ENCODE assay signal across 30 mouse cellular contexts in the genomic region with DNA sequence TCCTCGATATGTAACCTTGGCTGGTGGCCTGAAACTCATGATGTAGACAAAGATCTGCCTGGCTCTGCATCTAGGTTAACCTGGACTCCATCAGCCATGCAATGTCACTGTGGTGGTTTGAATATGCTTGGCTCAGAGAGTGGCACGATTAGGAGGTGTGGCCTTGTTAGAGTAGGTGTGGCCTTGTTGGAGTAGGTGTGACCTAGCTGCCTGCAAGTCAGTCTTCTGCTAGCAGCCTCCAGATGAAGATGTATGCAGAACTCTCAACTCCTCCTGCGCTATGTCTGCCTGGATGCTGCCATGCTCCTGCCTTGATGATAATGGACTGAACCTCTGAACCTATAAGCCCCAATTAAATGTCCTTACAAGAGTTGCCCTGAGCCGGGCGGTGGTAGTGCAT. TPM values are rescaled to one million over a fixed set of nuclear protein-coding genes. Genes with fewer than 3 reads are reported as not detected.
DNase-seq lines count a peak whose midpoint lies in the region; ATAC-seq and TF ChIP-seq lines count a peak whose summit lies in the region.
"Had no signal": no experiment of that assay in that cellular context is flagged by ENCODE, and none has a peak within 500 bp of the region (broad histone marks: within the 10 kb centered on the region; RNA-seq: fewer than 3 reads in every experiment).

No protein-coding gene starts in this region.

- no peaks in the 10 kb centered on the region for H3K27me3 ChIP-seq in liver, adult 2 months (ENCODE audit: control insufficient read depth, insufficient read depth, low read length)
- H3K27me3 ChIP-seq in liver, embryonic 12.5 days (replicated peaks): 0 out of 2 replicates have a peak, but pooled peaks cover 21% of the 10 kb centered on the region
- H3K27me3 ChIP-seq in CH12.LX (replicated peaks): peaks cover 14% of the 10 kb centered on the region
- H3K27me3 ChIP-seq in lung, postnatal 0 days (replicated peaks; ENCODE audit: insufficient read depth, low read length): no peaks in the 10 kb centered on the region
- H3K27me3 ChIP-seq: embryonic facial prominence, embryonic 12.5 days; forebrain, embryonic 15.5 days; hindbrain, embryonic 13.5 days; lung, embryonic 15.5 days; Patski had no signal

- TF ChIP-seq POLR2A in liver, adult 2 months (IDR thresholded peaks at IDR 0.05; ENCODE audit: extremely low read depth, insufficient read depth, low read length): no peak
- no peak for TF ChIP-seq POLR2A in CH12.LX (IDR thresholded peaks at IDR 0.05; ENCODE audit: low read depth, low read length)

- no peak overlapping the region for H3K4me3 ChIP-seq in liver, adult 2 months (ENCODE audit: insufficient read depth, low read depth, low read length)
- H3K4me3 ChIP-seq in liver, embryonic 12.5 days: no peak overlapping the region
- H3K4me3 ChIP-seq in CH12.LX (replicated peaks in 1 of 3; ENCODE audit: low read depth in 2 of 3, low read length in 2 of 3, poor library complexity in 1 of 3): no peak overlapping the region
- no peak overlapping the region for H3K4me3 ChIP-seq in lung, postnatal 0 days (ENCODE audit: low read depth, low read length)
- H3K4me3 ChIP-seq: embryonic facial prominence, embryonic 12.5 days; forebrain, embryonic 15.5 days; hindbrain, embryonic 13.5 days; lung, embryonic 15.5 days had no signal

- H3K9me3 ChIP-seq in liver, embryonic 12.5 days (replicated peaks): no peaks in the 10 kb centered on the region
- H3K9me3 ChIP-seq in CH12.LX (replicated peaks; ENCODE audit: low read length): peaks cover 7% of the 10 kb centered on the region
- no peaks in the 10 kb centered on the region for H3K9me3 ChIP-seq in lung, postnatal 0 days (ENCODE audit: low read length)
- H3K9me3 ChIP-seq: embryonic facial prominence, embryonic 12.5 days; forebrain, embryonic 15.5 days; hindbrain, embryonic 13.5 days; lung, embryonic 15.5 days had no signal

- H3K36me3 ChIP-seq in liver, adult 2 months (ENCODE audit: control insufficient read depth, insufficient read depth, low read length): no peaks in the 10 kb centered on the region
- no peaks in the 10 kb centered on the region for H3K36me3 ChIP-seq in liver, embryonic 12.5 days
- no peaks in the 10 kb centered on the region for H3K36me3 ChIP-seq in CH12.LX (replicated peaks in 1 of 2; ENCODE audit: control insufficient read depth in 1 of 2, insufficient read depth in 1 of 2, low read length in 1 of 2)
- H3K36me3 ChIP-seq in lung, postnatal 0 days (ENCODE audit: insufficient read depth, low read length): no peaks in the 10 kb centered on the region
- H3K36me3 ChIP-seq: embryonic facial prominence, embryonic 12.5 days; forebrain, embryonic 15.5 days; hindbrain, embryonic 13.5 days; lung, embryonic 15.5 days had no signal

- H3K79me2 ChIP-seq in liver, adult 2 months (ENCODE audit: control insufficient read depth, insufficient read depth, low read length): no peaks in the 10 kb centered on the region
- no peaks in the 10 kb centered on the region for H3K79me2 ChIP-seq in CH12.LX (replicated peaks; ENCODE audit: control insufficient read depth, extremely low read depth, insufficient read depth, poor library complexity, severe bottlenecking)

- dilution Hi-C loops in CH12.LX (cut with MboI; ENCODE audit: extremely low pct_ligation_motif_present, extremely low pct_unique_long_range_greater_than_20kb, low sequenced_read_pairs): no loop called here

- intact Hi-C loops in heart, postnatal 10 days (cut with DNase I): no loop called here

- no peak for TF ChIP-seq CTCF in liver, adult 2 months (IDR thresholded peaks at IDR 0.05; ENCODE audit: low read depth, low read length)
- no peak for TF ChIP-seq CTCF in CH12.LX (conservative IDR thresholded peaks at IDR 0.05 in 1 of 2, IDR thresholded peaks at IDR 0.05 in 1 of 2; ENCODE audit: low read depth in 2 of 2, low read length in 2 of 2)
- no peak for TF ChIP-seq CTCF in lung, postnatal 0 days (IDR thresholded peaks at IDR 0.05)

- TF ChIP-seq RAD21 in CH12.LX (IDR thresholded peaks at IDR 0.05; ENCODE audit: low read depth, low read length): no peak

- H3K4me1 ChIP-seq in liver, adult 2 months (ENCODE audit: control insufficient read depth, insufficient read depth, low read length): no peaks in the 10 kb centered on the region
- 0 out of 2 replicates have a peak, but pooled peaks cover 3% of the 10 kb centered on the region for H3K4me1 ChIP-seq in liver, embryonic 12.5 days
- peaks cover 21 to 36% of the 10 kb centered on the region in 2 experiments for H3K4me1 ChIP-seq in CH12.LX (ENCODE audit: control insufficient read depth in 1 of 2, insufficient read depth in 2 of 2)
- H3K4me1 ChIP-seq in lung, postnatal 0 days (ENCODE audit: insufficient read depth, low read depth, low read length): no peaks in the 10 kb centered on the region
- H3K4me1 ChIP-seq: forebrain, embryonic 15.5 days; hindbrain, embryonic 13.5 days; lung, embryonic 15.5 days had no signal

- H3K27ac ChIP-seq in liver, adult 2 months (replicated peaks; ENCODE audit: insufficient read depth, low read depth, low read length): no peak overlapping the region
- no peak overlapping the region for H3K27ac ChIP-seq in liver, embryonic 12.5 days
- peak overlapping the region; percentile 43 for H3K27ac ChIP-seq in CH12.LX (ENCODE audit: insufficient read depth, low read depth)
- no peak overlapping the region for H3K27ac ChIP-seq in lung, postnatal 0 days (ENCODE audit: low read length)
- H3K27ac ChIP-seq: embryonic facial prominence, embryonic 12.5 days; forebrain, embryonic 15.5 days; hindbrain, embryonic 13.5 days; lung, embryonic 15.5 days had no signal

- H3K9ac ChIP-seq in liver, adult 2 months (ENCODE audit: low read depth, low read length): no peak overlapping the region
- H3K9ac ChIP-seq in liver, embryonic 12.5 days: no peak overlapping the region
- no peak overlapping the region for H3K9ac ChIP-seq in CH12.LX (ENCODE audit: insufficient read depth, low read depth)
- H3K9ac ChIP-seq in lung, postnatal 0 days (replicated peaks; ENCODE audit: low read depth): no peak overlapping the region
- H3K9ac ChIP-seq: embryonic facial prominence, embryonic 12.5 days; forebrain, embryonic 15.5 days; hindbrain, embryonic 13.5 days; lung, embryonic 15.5 days had no signal

- WGBS in liver, adult 2 months: 67% methylated on average over 5 of the region's 5 CpGs
- 71% methylated on average over 5 of the region's 5 CpGs for WGBS in liver, embryonic 12.5 days (ENCODE audit: insufficient replicate concordance)
- 73% methylated on average over 5 of the region's 5 CpGs for WGBS in lung, postnatal 0 days

- ATAC-seq in liver, embryonic 12.5 days: no peak
- ATAC-seq in lung, postnatal 0 days: no peak
- ATAC-seq: forebrain, embryonic 15.5 days; midbrain, embryonic 16.5 days; Patski had no signal

- DNase-seq in liver, adult 2 months (ENCODE audit: extremely low read depth, low read depth, low spot score): peak; percentile 14
- DNase-seq in CH12.LX (ENCODE audit: extremely low read depth) (peak; percentile 37), ZHBTc4 (ENCODE audit: low read depth, low spot score) (peak; percentile 66)
- DNase-seq in heart, postnatal 10 days: no peak
- no peak for DNase-seq in lung, postnatal 0 days (ENCODE audit: low spot score)
- no peak for DNase-seq in kidney, adult 18-20 months
- DNase-seq: adrenal gland, postnatal 25 days; cerebellum, adult 11-12 months; cerebellum, adult 9-11 months; embryo, embryonic 11 days; gastrocnemius, postnatal 25 days; heart, adult 18-20 months; heart, postnatal 4 days; kidney, adult 11 months; kidney, postnatal 10 days; layer of hippocampus, adult 9-11 months; liver; lung, postnatal 4 days; right cerebral cortex, adult 18-20 months; spleen, adult 18-20 months; thymus, postnatal 25 days had no signal

- in situ Hi-C loops in CH12.LX (cut with MboI; ENCODE audit: low pct_ligation_motif_present, low pct_unique_long_range_greater_than_20kb, low sequenced_read_pairs): no loop called here

- H3K4me2 ChIP-seq in liver, embryonic 12.5 days: no peak overlapping the region
- H3K4me2 ChIP-seq in CH12.LX (ENCODE audit: insufficient read depth, low read depth, poor library complexity, severe bottlenecking): no peak overlapping the region
- H3K4me2 ChIP-seq in lung, postnatal 0 days (replicated peaks; ENCODE audit: low read depth, low read length): no peak overlapping the region
- H3K4me2 ChIP-seq: embryonic facial prominence, embryonic 12.5 days; forebrain, embryonic 15.5 days; heart, embryonic 11.5 days; hindbrain, embryonic 13.5 days; lung, embryonic 15.5 days had no signal

- no peak for TF ChIP-seq EP300 in CH12.LX (IDR thresholded peaks at IDR 0.05; ENCODE audit: low read length)
- no peak for TF ChIP-seq EP300 in lung, postnatal 0 days (IDR thresholded peaks at IDR 0.05)

TF ChIP-seq in CH12.LX, 34 proteins besides CTCF, POLR2A, EP300 and RAD21 (continues in another document):
- no peak for TF ChIP-seq E2F4 (IDR thresholded peaks at IDR 0.05; ENCODE audit: insufficient replicate concordance, low read depth, low read length)
- TF ChIP-seq ETS1 (conservative IDR thresholded peaks at IDR 0.05; ENCODE audit: low read depth, low read length): no peak

RNA-seq across cellular contexts. Expression of a gene that starts 43.0 kb away (rescaled TPM):
- 0.28 and 0.47 TPM in 2 replicates for total RNA-seq in liver, adult 2 months (2014; rRNA removed)
- polyA plus RNA-seq in liver, adult 2 months (2012; rRNA removed): 0.58 and 1.2 TPM in 2 replicates
- 0.33 and 0.38 TPM in 2 replicates for polyA plus RNA-seq in liver, embryonic 12.5 days (2016; fragmentation: Nextera tagmentation; extraction: Ambion mirVana)
- 0.04 and 0.08 TPM in 2 replicates for total RNA-seq in CH12.LX (2012; rRNA removed)
- not detected in 2 replicates for total RNA-seq in CH12.LX (2014; rRNA removed)
- polyA plus RNA-seq in CH12.LX (2012; ENCODE audit: insufficient read length, low read depth): 0.16 TPM in 1 of 2 replicates, not detected in the other
- total RNA-seq in heart, postnatal 10 days (2021): 1 to 10 TPM; 4.8 to 6.9 TPM
- 1.7 TPM in 2 replicates for polyA plus RNA-seq in lung, postnatal 0 days (2015; fragmentation: Nextera tagmentation; extraction: Ambion mirVana)
- polyA plus RNA-seq: heart, embryonic 11.5 days; neural tube, embryonic 11.5 days had no signal

RNA-seq across cellular contexts. Expression of a gene that starts 52.7 kb away (rescaled TPM):
- total RNA-seq in liver, adult 2 months (2014; rRNA removed): 0.20 and 0.37 TPM in 2 replicates
- polyA plus RNA-seq in liver, adult 2 months (2012; rRNA removed): 0.44 and 0.55 TPM in 2 replicates
- 15.6 and 17.1 TPM in 2 replicates for polyA plus RNA-seq in liver, embryonic 12.5 days (2016; fragmentation: Nextera tagmentation; extraction: Ambion mirVana)
- total RNA-seq in CH12.LX (2012; rRNA removed): 28.2 and 28.5 TPM in 2 replicates
- 32.2 and 33.1 TPM in 2 replicates for total RNA-seq in CH12.LX (2014; rRNA removed)
- polyA plus RNA-seq in CH12.LX (2012; ENCODE audit: insufficient read length, low read depth): 36.1 and 45.5 TPM in 2 replicates
- 1 to 10 TPM; 1.6 to 1.7 TPM for total RNA-seq in heart, postnatal 10 days (2021)
- 4.6 and 6.5 TPM in 2 replicates for polyA plus RNA-seq in lung, postnatal 0 days (2015; fragmentation: Nextera tagmentation; extraction: Ambion mirVana)

RNA-seq across cellular contexts. Expression of a gene that starts 59.3 kb away (rescaled TPM):
- 1.4 and 1.9 TPM in 2 replicates for total RNA-seq in liver, adult 2 months (2014; rRNA removed)
- 0.17 and 0.27 TPM in 2 replicates for polyA plus RNA-seq in liver, adult 2 months (2012; rRNA removed)
- polyA plus RNA-seq in liver, embryonic 12.5 days (2016; fragmentation: Nextera tagmentation; extraction: Ambion mirVana): 0.36 and 0.51 TPM in 2 replicates
- total RNA-seq in CH12.LX (2012; rRNA removed) (0.80 and 1.1 TPM in 2 replicates), CH12.LX (2014; rRNA removed) (2.1 and 3.0 TPM in 2 replicates)
- 1.8 and 2.0 TPM in 2 replicates for polyA plus RNA-seq in CH12.LX (2012; ENCODE audit: insufficient read length, low read depth)
- total RNA-seq in heart, postnatal 10 days (2021): under 1 TPM; 0.55 to 0.69 TPM
- polyA plus RNA-seq in lung, postnatal 0 days (2015; fragmentation: Nextera tagmentation; extraction: Ambion mirVana): 0.08 and 0.29 TPM in 2 replicates

Comparison
In these comparisons a context has a peak if more than half of its experiments do, and no peak if none do; other contexts are left out.
1. DNase-seq: peak in liver, adult 2 months (single experiment), CH12.LX (single experiment) and ZHBTc4 (single experiment); none in heart, postnatal 10 days (0 of 2), lung, postnatal 0 days (single experiment) and kidney, adult 18-20 months (single experiment).